Mouse (Mus musculus): Measurements from ENCODE around the gene Opcml. TPM values are rescaled to one million over a fixed set of nuclear protein-coding genes. Genes with fewer than 3 reads are reported as not detected.

The Opcml gene
- total RNA-seq, 2 experiments from 2014 or later: 280 to 284 TPM

- DNase-seq: no peak
- intact Hi-C loops (cut with DNase I): no loop called here
Measured at GRCm38 (mm10) chr9:28806666-28807065, 1016.1 kb downstream of the Opcml start.

- intact Hi-C loops (cut with DNase I): no loop called here
- DNase-seq: no peak
Measured at GRCm38 (mm10) chr9:28822060-28822459, 1031.5 kb downstream of the Opcml start.

- intact Hi-C loops (cut with DNase I): no loop called here
- DNase-seq: no peak
Measured at GRCm38 (mm10) chr9:28822466-28822865, 1031.9 kb downstream of the Opcml start.

DNA sequence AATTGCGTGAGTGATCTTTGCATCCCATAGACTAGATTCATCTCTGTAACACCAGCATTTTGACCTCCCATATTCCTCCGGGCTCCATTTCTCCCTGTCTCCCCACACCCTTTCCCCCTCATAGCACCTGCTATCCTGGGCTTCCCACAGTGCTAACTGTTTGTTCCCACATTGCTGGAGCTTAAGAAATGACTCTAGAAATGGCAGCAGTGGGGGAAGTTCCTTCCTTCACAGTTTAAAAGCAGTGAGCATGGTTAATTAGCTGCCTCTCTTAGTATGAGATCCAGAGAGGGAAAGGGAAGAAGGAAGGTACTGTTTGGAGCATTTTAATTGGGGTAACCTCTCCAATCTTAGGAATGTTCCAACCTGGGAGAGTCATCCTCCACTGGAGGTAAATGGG is 1035.2 kb downstream of the Opcml start:
- intact Hi-C loops (cut with DNase I): no loop called here
- DNase-seq: no peak

DNA sequence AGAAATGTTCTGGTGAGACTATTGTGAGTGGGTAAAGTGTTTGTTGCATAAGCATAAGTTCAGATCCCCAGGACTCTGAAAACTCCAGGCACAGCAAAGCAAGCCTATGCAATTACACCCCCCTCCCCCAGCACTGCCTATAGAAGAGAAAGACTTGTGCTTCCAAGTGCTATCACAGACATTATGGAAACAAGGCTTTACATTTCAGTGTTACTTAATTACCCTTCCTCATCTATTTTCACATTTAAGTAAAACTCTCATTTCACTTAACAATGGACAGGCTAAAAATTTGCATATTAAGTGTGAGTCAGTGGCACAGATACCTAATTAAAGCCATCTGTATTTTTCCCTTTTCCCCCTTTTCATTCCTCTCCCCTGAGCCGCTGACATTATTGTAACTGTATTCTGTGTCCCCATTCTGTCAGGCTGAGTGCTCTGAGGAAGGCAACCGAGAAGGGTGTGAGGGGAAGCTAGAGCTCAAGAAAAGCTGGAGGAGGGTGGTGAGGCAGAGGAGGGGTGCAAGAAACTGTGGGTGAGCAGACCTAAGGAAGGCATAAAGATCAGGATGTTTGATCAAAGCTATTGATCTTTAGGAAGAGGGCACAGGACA is 1055.5 kb downstream of the Opcml start:
- intact Hi-C loops (cut with DNase I): no loop called here
- no peak for DNase-seq

DNA sequence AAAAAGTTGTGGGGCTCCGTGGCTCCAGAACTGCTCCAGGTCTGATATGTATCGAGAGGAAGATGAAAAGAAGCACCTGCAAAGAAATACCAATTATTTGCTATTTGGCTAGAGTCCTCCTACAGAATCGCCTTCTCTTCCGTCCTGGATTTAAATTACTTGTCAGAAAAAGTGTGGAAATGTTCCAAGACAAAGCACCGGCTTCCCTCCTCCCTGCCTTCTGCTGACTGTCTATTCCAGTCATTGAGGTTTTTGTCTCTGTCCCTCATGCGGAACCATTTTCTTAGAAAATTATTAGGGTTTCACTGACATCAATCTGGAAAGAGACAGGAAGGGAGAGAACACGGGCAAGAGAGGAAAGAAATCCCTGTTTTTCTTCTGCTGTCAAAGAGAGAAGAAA is 1065.3 kb downstream of the Opcml start:
- intact Hi-C loops (cut with DNase I): no loop called here
- DNase-seq: no peak

DNA sequence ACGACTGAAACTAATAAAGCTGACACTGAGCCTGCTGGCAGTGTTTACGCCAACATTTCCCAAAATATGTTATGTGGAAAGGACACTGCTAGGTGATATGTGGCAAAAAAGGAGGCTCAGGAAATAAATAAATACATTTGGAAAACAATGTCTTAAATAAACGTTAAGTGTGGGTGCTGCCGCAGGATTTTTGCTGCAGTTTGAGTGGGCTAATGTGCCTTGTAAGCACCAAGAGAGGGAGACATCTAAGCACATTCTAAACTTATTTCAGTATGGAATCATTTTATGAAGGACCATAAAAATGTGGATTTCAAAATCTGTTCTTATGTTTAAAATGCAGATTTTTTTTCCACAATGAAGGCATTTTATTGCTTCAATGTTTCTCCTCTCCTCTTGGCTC is 1071.4 kb downstream of the Opcml start:
- intact Hi-C loops (cut with DNase I): no loop called here
- no peak for DNase-seq

GRCm38 (mm10) chr9:28867256-28867655 is 1076.7 kb downstream of the Opcml start:
- intact Hi-C loops (cut with DNase I): no loop called here
- peak; percentile 10 for DNase-seq

DNA sequence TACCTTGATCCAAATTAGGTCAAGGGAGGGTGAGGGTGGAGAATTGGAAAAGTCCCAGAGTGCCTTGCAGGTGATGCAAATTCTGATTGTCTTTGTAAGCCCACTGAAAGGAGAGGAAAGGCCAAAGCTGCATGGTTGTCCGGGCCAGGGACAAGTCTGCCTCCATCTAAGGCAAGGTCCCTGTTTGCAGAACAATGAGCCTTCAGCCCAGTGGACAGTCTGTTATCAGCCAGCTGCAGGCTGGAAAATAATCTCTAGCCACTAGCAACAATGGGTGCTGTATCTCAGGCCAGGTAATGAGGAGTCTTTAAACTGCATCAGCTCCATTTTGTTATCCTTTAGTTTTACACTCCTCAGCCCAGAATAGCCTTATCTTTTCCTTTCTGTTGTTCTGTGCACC is 1079.9 kb downstream of the Opcml start:
- intact Hi-C loops (cut with DNase I): no loop called here
- no peak for DNase-seq

GRCm38 (mm10) chr9:28882566-28882965 is 1092.0 kb downstream of the Opcml start:
- intact Hi-C loops (cut with DNase I): no loop called here
- DNase-seq: no peak

DNA sequence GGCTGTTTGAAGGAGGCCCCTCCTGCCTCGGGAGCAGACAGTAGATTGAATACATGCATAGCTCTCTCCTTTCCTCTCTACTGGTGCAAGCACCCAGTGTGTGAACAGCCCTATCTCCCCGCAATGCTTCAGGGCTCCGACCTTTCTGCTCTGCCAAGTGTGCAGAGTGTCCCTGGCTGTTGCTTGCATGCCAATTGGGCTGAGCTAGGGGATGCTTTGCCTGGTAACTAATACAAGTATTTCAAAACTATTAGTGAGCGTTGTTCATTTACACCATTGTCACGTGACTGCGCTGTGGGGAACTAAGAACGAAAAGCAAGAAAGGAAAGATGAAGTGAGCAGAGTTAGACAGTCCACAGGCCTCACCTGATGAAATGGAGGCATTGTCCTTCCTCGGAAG is 1101.0 kb downstream of the Opcml start:
- intact Hi-C loops (cut with DNase I): no loop called here
- DNase-seq: no peak

- DNase-seq: no peak
- intact Hi-C loops (cut with DNase I): no loop called here
Measured at GRCm38 (mm10) chr9:28903291-28903690, 1112.7 kb downstream of the Opcml start.

DNA sequence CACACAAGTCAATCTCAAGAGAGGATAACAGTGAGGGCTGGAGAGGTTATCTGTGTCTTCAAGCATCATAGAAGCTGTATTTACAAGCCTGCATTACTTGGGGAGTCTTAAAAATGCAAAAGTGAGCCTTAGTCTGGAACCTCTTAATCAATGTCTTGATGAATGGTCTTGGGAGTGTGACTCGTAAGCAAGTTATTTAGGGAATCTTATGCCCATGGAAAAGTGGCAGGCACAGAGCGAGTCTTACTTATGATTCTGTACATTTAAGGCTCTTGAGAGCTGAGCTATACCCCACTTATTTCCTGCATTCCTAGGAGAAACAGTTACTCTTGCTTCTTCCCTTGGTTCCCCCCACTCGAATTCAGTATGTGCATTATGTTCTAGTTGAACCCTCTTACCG is 1119.2 kb downstream of the Opcml start:
- DNase-seq: no peak
- intact Hi-C loops (cut with DNase I): no loop called here

DNA sequence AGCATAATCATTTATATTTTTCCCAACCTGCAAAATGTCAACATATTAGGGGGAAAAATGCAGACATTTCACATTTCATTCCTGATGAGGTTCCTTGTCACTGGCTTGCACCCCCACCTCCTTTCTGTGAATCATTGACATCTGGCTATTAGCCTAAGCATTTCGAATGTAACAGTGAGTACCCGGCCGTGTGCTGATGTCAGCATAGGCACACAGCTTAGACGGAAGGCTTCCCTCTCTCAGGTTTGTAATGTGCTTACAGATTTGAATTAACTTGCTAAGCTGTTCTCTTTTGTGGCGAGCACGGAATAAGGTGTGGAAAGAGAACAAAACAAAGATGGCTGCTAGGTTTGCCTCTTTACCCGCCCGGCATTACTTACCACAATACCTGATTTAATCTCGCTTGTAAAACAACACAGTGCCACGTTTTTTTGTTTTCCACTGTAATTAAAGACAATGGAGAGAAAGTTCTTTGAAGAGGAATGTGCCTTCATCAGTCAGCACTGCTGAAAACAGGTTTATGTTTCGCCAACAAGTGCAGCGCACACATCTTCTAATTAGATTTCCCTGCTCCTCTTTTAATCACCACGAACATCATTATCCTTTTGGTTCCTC is 1121.1 kb downstream of the Opcml start:
- intact Hi-C loops (cut with DNase I): no loop called here
- DNase-seq: no peak

- intact Hi-C loops (cut with DNase I): no loop called here
- DNase-seq: no peak
Measured at GRCm38 (mm10) chr9:28932069-28932468, 1141.5 kb downstream of the Opcml start.

- no peak for DNase-seq
- intact Hi-C loops (cut with DNase I): no loop called here
Measured at GRCm38 (mm10) chr9:28937163-28937562, 1146.6 kb downstream of the Opcml start.

DNA sequence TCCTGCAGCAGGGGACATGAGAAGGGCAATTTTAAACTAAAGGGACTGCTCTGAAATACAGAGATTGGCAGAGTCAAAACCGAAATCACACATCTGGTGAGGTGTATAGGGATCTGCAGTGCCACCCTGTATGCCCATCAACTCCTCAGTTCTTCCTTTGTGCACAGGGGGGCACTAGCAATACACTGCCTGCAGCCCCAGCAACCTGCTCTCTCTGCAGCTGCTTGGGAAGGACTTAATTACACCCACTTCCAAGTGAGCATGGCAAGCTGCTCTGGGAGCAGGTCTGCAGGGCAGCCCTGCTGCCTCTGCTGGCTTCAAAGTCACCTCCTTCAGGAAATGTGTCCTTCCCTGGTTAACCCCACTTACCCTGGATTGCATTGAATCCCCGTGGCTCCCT is 1147.4 kb downstream of the Opcml start:
- peak; percentile 4 for DNase-seq
- intact Hi-C loops (cut with DNase I): no loop called here

DNA sequence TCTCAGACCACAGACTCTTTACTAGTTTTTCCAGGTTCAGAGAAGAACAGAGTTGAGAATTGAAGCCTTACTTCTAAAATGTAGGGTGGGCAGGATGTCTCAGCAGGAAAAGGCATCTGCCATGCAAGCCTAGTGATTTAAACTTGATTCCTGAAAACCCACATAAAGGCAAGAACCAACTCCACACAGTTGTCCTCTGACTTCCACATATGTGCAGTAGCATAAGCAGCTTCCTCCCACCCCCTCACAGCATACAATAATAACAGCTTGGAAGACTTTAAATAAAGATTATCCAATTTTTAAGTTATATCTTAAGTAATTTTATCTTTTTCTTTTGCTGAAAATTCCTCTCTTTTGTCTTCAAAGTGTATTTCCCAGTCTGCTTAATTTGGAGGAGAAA is 1150.3 kb downstream of the Opcml start:
- intact Hi-C loops (cut with DNase I): no loop called here
- DNase-seq: no peak

- no peak for DNase-seq
- intact Hi-C loops (cut with DNase I): no loop called here
Measured at GRCm38 (mm10) chr9:28969455-28969854, 1178.9 kb downstream of the Opcml start.
